Mouse (Mus musculus) thymus, adult 2 months (tissue): ENCODE data around the gene Myadm. TPM values are rescaled to one million over a fixed set of nuclear protein-coding genes. Genes with fewer than 3 reads are reported as not detected.

Experiments
- DNase-seq: peaks from one replicate; pipeline ENCODE4 v3.0.0; 2021
- H3K27ac ChIP-seq: fragments of 200-500 bp; 2 replicates; pipeline ENCODE4 v1.5.1; 2012; ENCODE audit warnings: low read length, control low read depth; ENCODE audit not compliant: control insufficient read depth, insufficient read depth
- H3K27me3 ChIP-seq: fragments of 200-500 bp; 2 replicates; pipeline ENCODE4 v1.6.1; 2012; ENCODE audit warnings: mild to moderate bottlenecking, low read length, moderate library complexity, mixed read lengths; ENCODE audit not compliant: control insufficient read depth, insufficient read depth
- H3K36me3 ChIP-seq: fragments of 200-500 bp; 2 replicates; pipeline ENCODE4 v1.6.1; 2012; ENCODE audit warnings: mild to moderate bottlenecking, low read length, moderate library complexity; ENCODE audit not compliant: control insufficient read depth, insufficient read depth
- H3K4me1 ChIP-seq: fragments of 200-500 bp; replicated peaks from 2 replicates; pipeline ENCODE4 v1.6.1; 2012; ENCODE audit warnings: low read length; ENCODE audit not compliant: control insufficient read depth, insufficient read depth
- H3K4me3 ChIP-seq: fragments of 200-500 bp; 2 replicates; pipeline ENCODE4 v1.5.1; 2012; ENCODE audit warnings: mild to moderate bottlenecking, low read length, control low read depth, moderate library complexity; ENCODE audit not compliant: control insufficient read depth, insufficient read depth
- CTCF ChIP-seq: fragments of 200-500 bp; IDR thresholded peaks from 2 replicates; pipeline ENCODE4 v1.5.1; 2012; ENCODE audit warnings: mild to moderate bottlenecking, control low read depth, low read length, moderate library complexity, borderline replicate concordance; ENCODE audit not compliant: control insufficient read depth, poor library complexity, insufficient read depth; ENCODE audit errors: extremely low read depth
- POLR2A ChIP-seq: fragments of 200-500 bp; IDR thresholded peaks from 2 replicates; pipeline ENCODE4 v1.6.1; 2012; ENCODE audit warnings: mild to moderate bottlenecking, low read length, control low read depth, moderate library complexity; ENCODE audit not compliant: control insufficient read depth, poor library complexity, insufficient read depth; ENCODE audit errors: extremely low read depth
- WGBS: fragments of 180-500 bp; shearing (Covaris S2); methylation state at CpG from one replicate; pipeline ENCODE4 v1.1.7; 2018; 5-methylcytosine and 5-hydroxymethylcytosine counted together
- polyA plus RNA-seq: library from polyadenylated mRNA; depleted of rRNA; stranded (reverse); fragments of >200 nt; gene quantifications from 2 replicates; pipeline ENCODE4 v1.2.3, GENCODE M21; 2012; rRNA removed

Myadm gene
- polyA plus RNA-seq, 1 experiment: 86.4 TPM

GRCm38 (mm10) chr7:3349775-3350174 lies 60.9 kb downstream of the Myadm start:
- TF ChIP-seq CTCF (no peak), POLR2A (no peak)
- 90% methylated on average over 9 of the region's 9 CpGs for WGBS

More at GRCm38 (mm10) chr7:3349775-3350174, 60.9 kb downstream of the Myadm start:
- Histone ChIP-seq H3K4me3 (no peak overlapping the region), H3K4me1 (no peaks in the 10 kb centered on the region), H3K27me3 (no peaks in the 10 kb centered on the region), H3K27ac (no peak overlapping the region), H3K36me3 (no peaks in the 10 kb centered on the region)
- DNase-seq: no peak

Other genes starting within 250 kb of the Myadm start
- 0.04 and 0.12 TPM in 2 replicates for gene AU018091, start 119.9 kb upstream of the Myadm start, polyA plus RNA-seq
- 0.11 and 0.13 TPM in 2 replicates for gene Nlrp12, start 39.3 kb upstream of the Myadm start, polyA plus RNA-seq
- 0.86 and 0.94 TPM in 2 replicates for gene Prkcg, start 99 bp downstream of the Myadm start, polyA plus RNA-seq
- 2.6 and 2.7 TPM in 2 replicates for gene Cacng7, start 43.9 kb downstream of the Myadm start, polyA plus RNA-seq
- 0.82 and 0.88 TPM in 2 replicates for gene Cacng8, start 101.6 kb downstream of the Myadm start, polyA plus RNA-seq
- 0.11 and 0.40 TPM in 2 replicates for gene Cacng6, start 135.1 kb downstream of the Myadm start, polyA plus RNA-seq
- gene Tarm1, start 213.5 kb downstream of the Myadm start, polyA plus RNA-seq: 0.52 and 0.53 TPM in 2 replicates